Mouse (Mus musculus) embryonic fibroblast, embryonic 13.5 days (primary cell): ENCODE results near the gene Mphosph6. TPM values are rescaled to one million over a fixed set of nuclear protein-coding genes. Genes with fewer than 3 reads are reported as not detected.

ENCODE experiments used
- H3K27ac ChIP-seq: 2 replicates; pipeline ENCODE4 v1.5.1; 2012; ENCODE audit warnings: low read length, control low read depth, inconsistent platforms; ENCODE audit not compliant: insufficient read depth
- H3K4me1 ChIP-seq: 2 replicates; pipeline ENCODE4 v1.6.1; 2011; ENCODE audit warnings: low read length; ENCODE audit not compliant: control insufficient read depth, insufficient read depth
- H3K4me3 ChIP-seq: 2 replicates; pipeline ENCODE4 v1.5.1; 2011; ENCODE audit warnings: mild to moderate bottlenecking, control low read depth, low read length; ENCODE audit not compliant: insufficient read depth
- CTCF ChIP-seq: IDR thresholded peaks from 2 replicates; pipeline ENCODE4 v1.5.1; 2011; ENCODE audit warnings: mild to moderate bottlenecking, control low read depth, low read length, moderate library complexity, borderline replicate concordance; ENCODE audit not compliant: insufficient read depth
- POLR2A ChIP-seq: IDR thresholded peaks from 2 replicates; pipeline ENCODE4 v1.6.1; 2011; ENCODE audit warnings: low read depth, mild to moderate bottlenecking, control low read depth, low read length, moderate library complexity
- polyA plus RNA-seq: library from polyadenylated mRNA; stranded (reverse); fragments of >200 nt; gene quantifications from 2 replicates; pipeline ENCODE4 v1.2.4, GENCODE M21; 2011; ENCODE audit warnings: low read depth; ENCODE audit not compliant: missing spikeins, insufficient read length

Gene Mphosph6
- polyA plus RNA-seq, 1 experiment = 48.9 TPM

DNA sequence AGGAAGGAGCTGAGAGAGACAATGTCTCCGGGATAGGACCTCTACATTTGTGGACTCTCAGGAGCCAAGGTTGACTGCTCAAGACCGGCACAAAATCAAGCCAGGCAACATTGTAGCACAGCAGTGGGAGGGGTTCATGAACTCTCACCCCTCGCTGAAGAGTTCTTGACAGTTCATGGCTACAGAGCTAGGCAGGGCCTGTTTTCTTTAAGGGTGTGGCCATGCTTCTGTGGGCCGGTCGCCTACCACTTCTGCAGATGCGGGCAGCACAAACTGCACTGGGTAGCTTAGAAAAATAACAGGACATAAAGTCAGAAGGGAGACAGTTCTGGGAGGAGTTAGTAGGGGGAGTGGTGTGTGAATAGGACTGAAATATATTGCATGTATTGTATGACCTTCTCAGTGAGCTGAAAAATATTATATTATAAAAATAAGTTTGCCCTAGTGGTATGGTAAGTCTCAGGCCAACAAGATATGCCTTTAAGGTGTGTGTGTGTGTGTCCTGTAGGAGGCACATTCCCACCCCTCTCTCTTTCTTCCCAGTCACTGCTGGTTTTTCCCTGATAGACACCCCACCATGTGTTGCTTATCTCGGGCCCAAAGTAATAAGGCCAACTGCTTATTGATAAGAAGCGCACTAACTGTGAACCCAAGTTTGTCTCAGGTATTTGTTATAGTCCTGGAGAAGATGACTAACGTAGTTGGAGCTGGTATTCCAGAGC lies 30.5 kb downstream of the Mphosph6 start:
- Histone ChIP-seq H3K4me1 (no peaks in the 10 kb centered on the region), H3K4me3 (no peak overlapping the region), H3K27ac (no peak overlapping the region)
- no peak for TF ChIP-seq CTCF

DNA sequence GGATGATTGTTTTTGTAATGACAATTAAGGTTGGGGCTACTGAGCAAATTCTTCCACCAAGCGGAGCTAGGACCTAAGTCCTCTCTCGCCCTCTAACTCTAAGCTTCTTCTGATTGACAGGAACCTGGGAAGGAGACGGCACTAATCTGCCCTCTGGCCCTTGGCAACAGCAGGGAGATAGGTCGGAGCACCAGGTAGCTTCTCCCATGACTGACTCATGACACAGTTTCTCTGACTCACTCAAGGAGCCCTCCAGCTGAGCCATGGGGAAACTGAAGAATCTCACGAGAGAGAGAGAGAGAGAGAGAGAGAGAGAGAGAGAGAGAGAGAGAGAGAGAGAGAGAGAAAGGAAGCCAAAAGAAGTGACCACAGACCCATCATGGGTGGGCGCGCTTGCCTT lies 32.8 kb downstream of the Mphosph6 start:
- TF ChIP-seq CTCF (no peak), POLR2A (no peak)
- Histone ChIP-seq H3K4me1 (no peaks in the 10 kb centered on the region), H3K4me3 (no peak overlapping the region)

DNA sequence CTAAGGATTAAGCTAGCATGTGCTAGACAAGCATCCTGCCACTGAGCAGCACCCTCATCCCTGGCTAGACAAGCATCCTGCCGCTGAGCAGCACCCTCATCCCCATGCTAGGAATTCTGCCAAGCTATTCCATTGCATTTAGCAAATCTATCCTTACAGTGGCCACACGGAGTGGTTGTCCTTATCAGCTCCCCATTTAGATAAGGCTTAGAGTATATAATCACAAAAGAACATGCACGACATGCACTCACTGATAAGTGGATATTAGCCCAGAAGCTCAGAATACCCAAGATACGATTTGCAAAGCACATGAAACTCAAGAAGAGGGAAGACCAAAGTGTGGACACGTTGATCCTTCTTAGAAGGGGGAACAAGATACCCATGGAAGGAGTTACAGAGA lies 35.8 kb downstream of the Mphosph6 start:
- H3K4me3 ChIP-seq = no peak overlapping the region
- TF ChIP-seq POLR2A (no peak), CTCF (no peak)

More for the DNA sequence above, 32.8 kb downstream of the Mphosph6 start:
- no peak overlapping the region for H3K27ac ChIP-seq

DNA sequence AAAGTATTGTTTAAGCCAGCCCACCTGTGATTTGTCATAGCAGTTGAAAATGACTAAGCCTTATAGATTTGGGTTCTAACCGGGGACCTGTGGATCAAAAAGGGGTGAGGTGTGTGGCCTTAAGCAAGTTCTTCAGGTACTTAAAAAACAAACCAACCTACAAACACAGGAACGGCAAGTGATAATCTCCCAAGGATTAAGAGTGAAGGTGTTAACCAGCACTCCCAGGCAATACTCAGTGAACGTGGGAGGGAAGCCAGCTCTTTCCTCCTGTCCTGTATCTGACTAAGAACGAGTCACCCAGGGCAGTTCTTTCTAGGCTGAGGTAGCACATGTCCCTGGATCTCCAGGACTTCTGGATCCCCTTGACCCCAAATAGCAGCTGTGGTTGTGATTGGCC lies 37.1 kb downstream of the Mphosph6 start:
- no peak overlapping the region for H3K27ac ChIP-seq
- TF ChIP-seq POLR2A = no peak
- no peak for TF ChIP-seq CTCF
- H3K4me1 ChIP-seq = no peaks in the 10 kb centered on the region
- no peak overlapping the region for H3K4me3 ChIP-seq

More for the DNA sequence above, 35.8 kb downstream of the Mphosph6 start:
- Histone ChIP-seq H3K27ac (no peak overlapping the region), H3K4me1 (no peaks in the 10 kb centered on the region)

GRCm38 (mm10) chr8:117762776-117763175 lies 39.0 kb downstream of the Mphosph6 start:
- TF ChIP-seq CTCF (no peak), POLR2A (no peak)
- H3K4me1 ChIP-seq = no peaks in the 10 kb centered on the region
- H3K27ac ChIP-seq = no peak overlapping the region
- no peak overlapping the region for H3K4me3 ChIP-seq

DNA sequence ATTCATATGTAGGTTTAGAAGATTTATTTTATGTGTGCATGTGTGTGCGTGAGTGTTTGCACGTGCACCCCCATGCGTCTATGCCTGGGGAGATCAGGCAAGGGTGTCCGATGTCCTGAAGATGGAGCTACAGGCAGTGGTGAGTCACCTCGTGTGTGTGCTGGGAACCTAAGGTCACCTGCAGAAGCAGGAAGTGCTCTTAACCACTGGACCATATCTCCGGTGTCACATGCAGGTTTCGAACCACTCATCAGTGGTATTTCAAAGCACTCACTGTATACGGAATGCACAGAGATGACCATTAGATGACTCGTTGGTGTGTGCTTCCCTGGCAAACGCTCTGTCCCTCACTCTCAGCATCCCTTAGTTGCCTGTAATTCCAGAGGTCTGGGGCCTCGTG lies 43.8 kb downstream of the Mphosph6 start:
- Histone ChIP-seq H3K27ac (no peak overlapping the region), H3K4me1 (no peaks in the 10 kb centered on the region), H3K4me3 (no peak overlapping the region)
- TF ChIP-seq CTCF (no peak), POLR2A (no peak)

- TF ChIP-seq POLR2A = no peak
- TF ChIP-seq CTCF = no peak
- Histone ChIP-seq H3K27ac (no peak overlapping the region), H3K4me1 (no peaks in the 10 kb centered on the region), H3K4me3 (no peak overlapping the region)
Observed at GRCm38 (mm10) chr8:117749436-117749835, 52.3 kb downstream of the Mphosph6 start.

DNA sequence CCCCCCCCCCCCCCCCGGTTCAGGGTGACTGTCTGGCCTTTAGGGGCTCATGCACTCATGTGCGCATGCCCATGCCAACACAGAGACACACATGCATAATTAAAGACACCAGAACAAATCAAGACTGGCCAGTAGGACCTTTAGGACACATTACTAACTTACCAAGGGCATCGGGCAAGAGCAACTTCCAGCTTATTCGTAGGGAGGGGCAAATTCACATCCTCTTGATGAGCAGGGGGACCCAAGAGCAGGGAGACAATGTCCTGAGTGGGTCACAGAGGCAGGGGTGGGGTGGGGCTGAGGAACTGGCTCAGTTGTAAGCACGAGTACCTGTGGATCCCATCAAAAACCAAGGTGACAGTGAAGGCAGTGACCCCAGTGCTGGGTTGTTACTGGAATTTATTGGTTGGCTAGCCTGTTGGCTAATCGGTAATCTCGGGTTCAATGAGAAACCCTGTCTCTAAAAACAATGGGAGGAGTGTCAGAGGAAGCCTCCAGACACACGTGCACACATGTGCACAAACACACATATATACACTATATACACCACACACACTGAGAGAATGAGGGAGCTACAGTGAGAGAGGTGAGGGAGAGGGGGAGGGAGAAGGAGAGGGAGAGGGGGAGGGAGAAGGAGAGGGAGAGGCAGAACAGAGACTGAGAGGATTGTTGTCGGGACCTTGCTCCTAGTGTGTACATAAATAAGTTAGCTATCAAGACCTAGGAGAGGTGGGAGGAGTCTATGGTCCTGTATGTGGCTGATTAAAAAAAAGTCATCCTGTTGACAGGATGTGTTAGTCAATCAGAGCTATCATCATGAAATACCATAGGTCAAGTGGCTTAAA lies 53.6 kb downstream of the Mphosph6 start:
- Histone ChIP-seq H3K4me3 (no peak overlapping the region), H3K4me1 (no peaks in the 10 kb centered on the region), H3K27ac (no peak overlapping the region)
- TF ChIP-seq CTCF = no peak
- TF ChIP-seq POLR2A = no peak

DNA sequence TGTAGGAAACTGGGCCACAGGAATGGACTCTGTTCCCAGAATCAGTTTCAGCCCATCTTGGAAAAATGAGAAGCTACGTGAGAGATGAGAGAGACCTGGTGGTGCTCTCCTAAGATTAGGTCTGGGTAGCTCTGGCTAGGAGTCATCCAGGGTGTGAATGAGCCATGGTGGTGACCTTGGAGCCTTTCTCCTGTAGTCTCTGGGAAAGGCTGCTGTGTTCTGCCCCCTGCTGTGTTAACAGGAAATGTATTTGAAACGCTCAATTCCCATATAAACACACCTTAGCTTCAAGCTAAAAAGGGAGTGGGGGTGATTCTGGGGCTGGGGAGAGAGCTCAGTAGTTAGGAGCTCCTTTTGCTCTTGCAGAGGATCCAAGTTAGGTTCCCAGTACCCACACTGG lies 54.3 kb downstream of the Mphosph6 start:
- H3K27ac ChIP-seq = no peak overlapping the region
- no peaks in the 10 kb centered on the region for H3K4me1 ChIP-seq
- H3K4me3 ChIP-seq = no peak overlapping the region
- TF ChIP-seq POLR2A (no peak), CTCF (no peak)

DNA sequence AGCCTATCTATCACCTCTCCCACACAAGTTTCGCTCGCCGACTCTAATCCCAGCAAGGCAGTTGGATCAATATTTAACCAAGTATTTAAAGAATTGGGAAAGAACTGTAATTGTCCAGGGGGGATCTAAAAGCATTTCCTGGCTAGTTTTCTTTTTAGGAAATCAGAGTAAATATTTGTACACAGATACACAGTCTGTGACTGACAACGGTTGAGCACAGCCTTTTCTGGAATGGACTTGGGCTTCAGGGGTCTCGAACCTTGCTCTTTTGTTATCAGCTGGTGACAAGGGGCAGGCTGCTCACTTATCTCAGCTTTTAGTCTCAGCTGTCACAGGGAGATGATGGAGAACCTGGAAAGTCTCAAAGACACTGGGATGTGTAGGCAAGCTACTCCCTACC lies 55.1 kb downstream of the Mphosph6 start:
- no peak for TF ChIP-seq CTCF
- no peak for TF ChIP-seq POLR2A
- H3K4me1 ChIP-seq = no peaks in the 10 kb centered on the region
- no peak overlapping the region for H3K27ac ChIP-seq
- H3K4me3 ChIP-seq = no peak overlapping the region

DNA sequence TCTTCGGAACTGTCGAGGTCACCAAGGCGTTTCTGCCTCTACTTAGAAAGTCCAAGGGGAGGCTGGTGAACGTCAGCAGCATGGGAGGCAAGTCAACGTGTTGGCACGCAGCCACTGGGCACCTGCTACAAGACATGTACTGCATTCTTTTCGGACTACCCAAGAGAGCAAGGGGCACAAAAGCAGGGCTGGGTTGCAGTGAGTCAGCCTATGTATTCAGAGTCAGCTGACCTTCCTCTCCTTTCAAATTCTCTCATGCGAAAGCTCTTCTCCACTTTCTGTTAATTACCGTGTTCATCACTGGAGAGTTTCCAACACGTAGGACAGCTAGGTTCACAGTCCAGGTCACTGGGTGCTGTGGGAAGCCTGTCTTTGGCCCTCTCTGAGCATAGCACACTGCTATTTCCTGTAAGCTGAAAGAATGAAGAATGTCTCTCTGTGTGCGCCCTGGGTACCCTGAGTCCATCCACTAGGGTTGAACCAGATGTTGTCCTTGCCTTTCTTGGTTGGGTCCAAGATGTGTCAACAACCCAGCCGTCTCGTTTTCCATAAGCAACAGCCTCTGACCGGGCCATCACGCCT lies 59.2 kb downstream of the Mphosph6 start:
- TF ChIP-seq CTCF (no peak), POLR2A (no peak)
- Histone ChIP-seq H3K4me3 (no peak overlapping the region), H3K4me1 (no peaks in the 10 kb centered on the region), H3K27ac (no peak overlapping the region)

Other genes starting within 250 kb of the Mphosph6 start
- gene Sdr42e1, start 128.3 kb downstream of the Mphosph6 start, polyA plus RNA-seq = 0.80 and 1.0 TPM in 2 replicates
- gene Hsd17b2, start 100.0 kb downstream of the Mphosph6 start, polyA plus RNA-seq = not detected in 2 replicates